Mouse (Mus musculus): Measurements from ENCODE around the gene Sgms1. TPM values are rescaled to one million over a fixed set of nuclear protein-coding genes. Genes with fewer than 3 reads are reported as not detected.
"Not testable (repeated sequence)": the region's sequence is repeated elsewhere in the genome, so short reads cannot be mapped to it uniquely, and the experiment has no call there.

Gene Sgms1
- total and polyA plus RNA-seq, 2 experiments from 2014 or later = 21.3 to 28.4 TPM

GRCm38 (mm10) chr19:32365111-32365510 is 24.4 kb downstream of the Sgms1 start:
- DNase-seq (ENCODE audit: low spot score) = no peak
- ATAC-seq (ENCODE audit: low FRiP score) = no peak
- H3K27ac ChIP-seq (ENCODE audit: low read depth, low read length) = no peak overlapping the region
- no peak overlapping the region for H3K4me3 ChIP-seq (ENCODE audit: low read depth, low read length)
- no peak overlapping the region for H3K9ac ChIP-seq (replicated peaks; ENCODE audit: low read length, poor library complexity, severe bottlenecking)
- H3K4me1 ChIP-seq (ENCODE audit: insufficient read depth, low read length) = no peaks in the 10 kb centered on the region
- 92% methylated on average over 6 of the region's 6 CpGs for WGBS
- no peaks in the 10 kb centered on the region for H3K27me3 ChIP-seq (ENCODE audit: insufficient read depth, low read length)
- no peak overlapping the region for H3K4me2 ChIP-seq (ENCODE audit: low read depth, low read length, poor library complexity, severe bottlenecking)
- TF ChIP-seq CTCF (IDR thresholded peaks at IDR 0.05) = no peak
- no peaks in the 10 kb centered on the region for H3K36me3 ChIP-seq (ENCODE audit: insufficient read depth, low read length)
- no peaks in the 10 kb centered on the region for H3K9me3 ChIP-seq (ENCODE audit: low read length)

GRCm38 (mm10) chr19:32363587-32363986 is 25.9 kb downstream of the Sgms1 start:
- no peak for TF ChIP-seq CTCF (IDR thresholded peaks at IDR 0.05)
- H3K4me1 ChIP-seq (ENCODE audit: insufficient read depth, low read length) = peaks cover 4% of the 10 kb centered on the region; the same call in 1 of the 2 replicates

GRCm38 (mm10) chr19:32362520-32362919 is 27.0 kb downstream of the Sgms1 start:
- no peak overlapping the region for H3K4me2 ChIP-seq (ENCODE audit: low read depth, low read length, poor library complexity, severe bottlenecking)
- peaks cover 4% of the 10 kb centered on the region; the same call in 1 of the 2 replicates for H3K4me1 ChIP-seq (ENCODE audit: insufficient read depth, low read length)
- ATAC-seq (ENCODE audit: low FRiP score) = no peak
- TF ChIP-seq CTCF (IDR thresholded peaks at IDR 0.05) = no peak
- 92% methylated on average over 3 of the region's 3 CpGs for WGBS
- no peak overlapping the region for H3K27ac ChIP-seq (ENCODE audit: low read depth, low read length)
- H3K9me3 ChIP-seq (ENCODE audit: low read length) = no peaks in the 10 kb centered on the region
- no peaks in the 10 kb centered on the region for H3K36me3 ChIP-seq (ENCODE audit: insufficient read depth, low read length)
- H3K9ac ChIP-seq (replicated peaks; ENCODE audit: low read length, poor library complexity, severe bottlenecking) = no peak overlapping the region
- H3K27me3 ChIP-seq (ENCODE audit: insufficient read depth, low read length) = no peaks in the 10 kb centered on the region
- no peak overlapping the region for H3K4me3 ChIP-seq (ENCODE audit: low read depth, low read length)
- no peak for DNase-seq (ENCODE audit: low spot score)

More at GRCm38 (mm10) chr19:32363587-32363986, 25.9 kb downstream of the Sgms1 start:
- H3K27ac ChIP-seq (ENCODE audit: low read depth, low read length) = no peak overlapping the region
- no peak overlapping the region for H3K4me3 ChIP-seq (ENCODE audit: low read depth, low read length)
- H3K9me3 ChIP-seq (ENCODE audit: low read length) = no peaks in the 10 kb centered on the region
- H3K4me2 ChIP-seq (ENCODE audit: low read depth, low read length, poor library complexity, severe bottlenecking) = no peak overlapping the region
- no peaks in the 10 kb centered on the region for H3K36me3 ChIP-seq (ENCODE audit: insufficient read depth, low read length)
- 90% methylated on average over 4 of the region's 4 CpGs for WGBS
- H3K9ac ChIP-seq (replicated peaks; ENCODE audit: low read length, poor library complexity, severe bottlenecking) = no peak overlapping the region
- DNase-seq (ENCODE audit: low spot score) (no peak), ATAC-seq (ENCODE audit: low FRiP score) (no peak)
- H3K27me3 ChIP-seq (ENCODE audit: insufficient read depth, low read length) = no peaks in the 10 kb centered on the region

GRCm38 (mm10) chr19:32360989-32361698 is 28.4 kb downstream of the Sgms1 start:
- DNase-seq (ENCODE audit: low spot score) = no peak
- Histone ChIP-seq H3K27me3 (ENCODE audit: insufficient read depth, low read length) (no peaks in the 10 kb centered on the region), H3K4me3 (ENCODE audit: low read depth, low read length) (no peak overlapping the region), H3K4me1 (ENCODE audit: insufficient read depth, low read length) (peaks cover 4% of the 10 kb centered on the region; the same call in 1 of the 2 replicates), H3K36me3 (ENCODE audit: insufficient read depth, low read length) (no peaks in the 10 kb centered on the region), H3K9ac (replicated peaks; ENCODE audit: low read length, poor library complexity, severe bottlenecking) (no peak overlapping the region), H3K4me2 (ENCODE audit: low read depth, low read length, poor library complexity, severe bottlenecking) (no peak overlapping the region), H3K9me3 (ENCODE audit: low read length) (no peaks in the 10 kb centered on the region), H3K27ac (ENCODE audit: low read depth, low read length) (no peak overlapping the region)
- no peak for TF ChIP-seq CTCF (IDR thresholded peaks at IDR 0.05)
- ATAC-seq (ENCODE audit: low FRiP score) = no peak
- WGBS = 92% methylated on average over 1 of the region's 1 CpGs

- no peak overlapping the region for H3K4me3 ChIP-seq (ENCODE audit: low read depth, low read length)
- H3K4me2 ChIP-seq (ENCODE audit: low read depth, low read length, poor library complexity, severe bottlenecking) = no peak overlapping the region
- H3K9ac ChIP-seq (replicated peaks; ENCODE audit: low read length, poor library complexity, severe bottlenecking) = no peak overlapping the region
- no peak for TF ChIP-seq CTCF (IDR thresholded peaks at IDR 0.05)
- H3K36me3 ChIP-seq (ENCODE audit: insufficient read depth, low read length) = no peaks in the 10 kb centered on the region
- ATAC-seq (ENCODE audit: low FRiP score) (no peak), DNase-seq (ENCODE audit: low spot score) (no peak)
- H3K27ac ChIP-seq (ENCODE audit: low read depth, low read length) = no peak overlapping the region
- H3K27me3 ChIP-seq (ENCODE audit: insufficient read depth, low read length) = no peaks in the 10 kb centered on the region
- no peaks in the 10 kb centered on the region for H3K9me3 ChIP-seq (ENCODE audit: low read length)
- peaks cover 4% of the 10 kb centered on the region; the same call in 1 of the 2 replicates for H3K4me1 ChIP-seq (ENCODE audit: insufficient read depth, low read length)
- WGBS = 85% methylated on average over 3 of the region's 3 CpGs
These were observed 29.0 kb downstream of the Sgms1 start for GRCm38 (mm10) chr19:32360546-32360945.

- no peak for TF ChIP-seq CTCF (IDR thresholded peaks at IDR 0.05)
- Histone ChIP-seq H3K9me3 (ENCODE audit: low read length) (no peaks in the 10 kb centered on the region), H3K27me3 (ENCODE audit: insufficient read depth, low read length) (no peaks in the 10 kb centered on the region), H3K36me3 (ENCODE audit: insufficient read depth, low read length) (no peaks in the 10 kb centered on the region), H3K27ac (ENCODE audit: low read depth, low read length) (0 out of 2 replicates have a peak overlapping the region, but pooled peaks have one; percentile 47), H3K4me2 (ENCODE audit: low read depth, low read length, poor library complexity, severe bottlenecking) (peak overlapping the region; percentile 35), H3K4me3 (ENCODE audit: low read depth, low read length) (no peak overlapping the region), H3K4me1 (ENCODE audit: insufficient read depth, low read length) (peaks cover 4% of the 10 kb centered on the region; the same call in 1 of the 2 replicates), H3K9ac (replicated peaks; ENCODE audit: low read length, poor library complexity, severe bottlenecking) (no peak overlapping the region)
- WGBS = 33% methylated on average over 12 of the region's 12 CpGs
- ATAC-seq (ENCODE audit: low FRiP score) (peak; percentile 44), DNase-seq (ENCODE audit: low spot score) (peak; percentile 57)
These were observed 30.6 kb downstream of the Sgms1 start for GRCm38 (mm10) chr19:32358699-32359517.

- not testable (repeated sequence) for H3K4me1 ChIP-seq (ENCODE audit: insufficient read depth, low read length); H3K27me3 ChIP-seq (ENCODE audit: insufficient read depth, low read length); H3K27ac ChIP-seq (ENCODE audit: low read depth, low read length); H3K9me3 ChIP-seq (ENCODE audit: low read length); DNase-seq (ENCODE audit: low spot score); H3K36me3 ChIP-seq (ENCODE audit: insufficient read depth, low read length); ATAC-seq (ENCODE audit: low FRiP score); H3K4me2 ChIP-seq (ENCODE audit: low read depth, low read length, poor library complexity, severe bottlenecking); H3K4me3 ChIP-seq (ENCODE audit: low read depth, low read length); H3K9ac ChIP-seq (replicated peaks; ENCODE audit: low read length, poor library complexity, severe bottlenecking)
- WGBS = 95% methylated on average over 7 of the region's 7 CpGs
These were observed 31.5 kb downstream of the Sgms1 start for GRCm38 (mm10) chr19:32358011-32358410.

All from midbrain, postnatal 0 days (tissue).